Mouse (Mus musculus): ENCODE measurements around the gene Kctd6.
"Not testable (repeated sequence)": the region's sequence is repeated elsewhere in the genome, so short reads cannot be mapped to it uniquely, and the experiment has no call there.

Kctd6 gene

GRCm38 (mm10) chr14:8250141-8250871, 36.4 kb downstream of the Kctd6 start:
- DNase-seq (ENCODE audit: low read depth), result no peak

DNA sequence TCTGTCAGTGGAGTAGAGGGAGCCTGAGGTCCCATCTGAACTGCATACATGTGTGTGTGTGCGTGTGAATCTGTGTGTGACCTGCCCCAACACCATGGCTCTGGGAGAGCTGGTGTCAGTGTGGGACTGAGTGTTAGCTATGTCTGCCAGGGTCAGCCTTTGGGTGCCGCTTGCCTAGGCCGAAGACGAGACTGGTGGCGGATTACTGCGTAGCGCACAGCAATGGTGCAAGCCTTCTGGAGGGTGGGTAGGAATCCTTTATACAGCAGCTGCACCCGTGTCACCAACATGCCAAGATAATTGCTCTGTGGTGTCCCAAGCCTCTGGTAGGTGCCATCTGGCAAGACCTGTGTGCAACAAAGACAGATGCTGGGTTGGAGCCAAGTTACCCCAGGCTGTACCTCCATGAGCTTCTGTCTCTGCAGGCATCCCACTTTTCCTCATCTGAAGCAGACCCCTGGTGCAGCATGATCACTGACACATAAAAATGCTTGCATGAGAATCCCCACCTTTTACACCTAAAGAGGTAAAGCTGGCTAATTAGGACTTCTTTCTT, 37.5 kb downstream of the Kctd6 start:
- no peak for DNase-seq (ENCODE audit: low read depth)

DNA sequence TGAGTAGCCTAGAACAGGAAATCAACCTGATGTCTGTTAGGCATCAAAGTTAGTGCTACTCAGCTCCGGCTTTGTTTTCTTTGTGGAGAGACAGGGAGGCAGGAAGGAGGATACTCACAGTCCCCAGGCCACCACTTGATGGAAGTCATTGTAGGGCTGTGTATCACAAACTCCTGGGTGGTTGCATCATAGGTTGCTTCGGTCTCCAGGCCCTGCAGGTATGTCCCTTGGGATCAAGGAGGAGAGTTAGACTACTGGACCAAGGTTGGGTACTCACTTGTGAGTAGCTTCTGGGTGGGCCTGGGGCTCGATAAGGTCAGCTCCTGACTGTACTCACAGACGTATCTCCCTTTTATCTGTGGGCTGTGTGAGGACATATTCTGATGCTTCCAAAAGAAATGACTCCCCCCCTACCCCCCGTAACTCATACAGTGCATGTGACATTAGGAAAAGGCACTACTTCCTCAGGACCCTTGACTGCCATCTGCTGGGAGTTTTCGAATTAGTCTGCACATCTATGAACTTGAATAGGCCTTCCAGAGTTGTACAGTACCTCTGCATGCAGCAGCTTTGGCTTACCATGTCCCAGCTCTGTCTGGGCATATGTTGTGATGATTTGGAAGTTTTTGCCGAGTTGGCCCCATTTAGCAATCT, 41.3 kb downstream of the Kctd6 start:
- DNase-seq (ENCODE audit: low read depth), result peak; percentile 77

GRCm38 (mm10) chr14:8256072-8256471, 42.1 kb downstream of the Kctd6 start:
- DNase-seq (ENCODE audit: low read depth), result no peak

GRCm38 (mm10) chr14:8256881-8257280, 42.9 kb downstream of the Kctd6 start:
- no peak for DNase-seq (ENCODE audit: low read depth)

DNA sequence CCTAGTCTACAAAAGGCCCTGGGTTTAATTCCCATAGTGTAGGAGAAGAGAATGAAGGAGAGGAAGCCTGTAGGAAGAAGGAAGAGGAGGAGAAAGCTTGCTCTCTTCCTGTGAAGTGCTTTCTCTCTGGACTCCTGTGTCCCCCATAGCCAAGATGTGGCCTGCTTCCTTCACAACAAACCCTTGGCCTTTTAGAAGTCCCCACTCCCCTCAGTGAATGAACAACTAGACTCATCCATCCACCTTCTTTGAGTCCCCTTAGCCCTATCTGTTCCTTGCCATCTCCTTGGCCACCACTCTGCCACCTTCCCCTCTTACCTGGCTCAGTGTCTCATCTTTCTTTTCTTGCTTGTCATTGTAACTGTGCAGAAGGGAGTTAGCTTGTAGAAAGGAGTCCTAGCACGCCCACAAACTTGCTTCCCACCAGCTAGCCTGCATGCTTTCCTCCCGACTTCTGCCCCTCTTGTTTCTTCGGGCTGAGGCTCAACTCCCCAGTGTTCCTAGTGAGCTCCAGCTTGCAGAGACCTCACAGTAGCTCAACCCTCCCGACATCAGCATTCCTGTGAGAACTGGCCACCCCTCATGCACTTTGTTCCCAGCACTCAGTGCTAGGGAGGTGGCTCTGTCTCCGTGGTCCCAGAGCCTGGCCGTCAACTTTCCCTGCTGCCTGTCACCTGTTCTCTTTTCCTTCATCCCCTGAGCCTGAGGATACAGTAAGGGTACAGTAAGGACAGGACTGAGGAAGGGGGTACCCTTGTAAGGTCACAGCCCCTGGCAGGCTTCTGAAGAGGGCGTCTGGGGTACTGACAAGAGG, 43.8 kb downstream of the Kctd6 start:
- DNase-seq (ENCODE audit: low read depth), result no peak

GRCm38 (mm10) chr14:8258335-8258627, 44.3 kb downstream of the Kctd6 start:
- DNase-seq (ENCODE audit: low read depth), result peak; percentile 16

GRCm38 (mm10) chr14:8258752-8259151, 44.8 kb downstream of the Kctd6 start:
- DNase-seq (ENCODE audit: low read depth), result no peak

- no peak for DNase-seq (ENCODE audit: low read depth)
These were observed 45.2 kb downstream of the Kctd6 start, which contains the start of gene Acox2 for GRCm38 (mm10) chr14:8259166-8259565. TSS of gene Acox2 (minus strand) at chr14:8259353.

DNA sequence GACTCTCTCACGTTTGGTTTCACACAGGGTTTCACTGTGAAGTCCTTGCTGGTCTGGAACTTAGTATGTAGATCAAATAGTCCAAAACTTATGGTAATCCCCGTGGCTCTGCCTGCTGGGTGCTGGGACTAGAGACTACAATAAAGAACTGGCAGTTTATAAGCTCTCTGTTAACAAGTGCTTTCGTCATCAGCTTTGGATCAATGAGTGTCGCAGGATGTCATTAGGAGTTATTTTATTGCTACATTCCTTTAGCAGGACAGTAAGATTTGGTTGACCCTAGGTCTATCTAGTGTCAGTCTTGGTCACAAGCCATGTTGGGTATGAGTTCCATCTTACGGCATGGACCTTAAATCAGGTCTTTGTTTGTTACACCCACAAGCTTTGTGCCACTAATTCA, 46.3 kb downstream of the Kctd6 start:
- DNase-seq (ENCODE audit: low read depth), result no peak

DNA sequence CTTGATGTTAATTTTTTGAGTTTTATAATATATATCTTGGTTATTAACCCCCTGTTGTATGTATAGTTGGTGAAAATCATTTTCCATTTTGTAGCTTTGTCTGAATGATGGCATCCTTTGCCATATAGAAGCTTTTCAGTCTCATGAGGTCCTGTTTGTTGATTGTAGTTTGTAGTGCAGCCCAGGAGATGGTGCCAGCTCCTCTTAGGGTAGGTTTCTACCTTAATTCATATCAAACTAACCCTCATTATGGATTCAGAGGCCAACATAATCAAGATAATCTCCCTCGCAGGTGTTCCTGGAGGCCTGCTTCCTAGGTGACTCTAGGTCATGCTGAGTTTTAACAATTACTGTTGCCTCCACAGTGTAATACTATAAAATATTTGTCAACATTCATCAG, 48.3 kb downstream of the Kctd6 start:
- DNase-seq (ENCODE audit: low read depth), result no peak

DNA sequence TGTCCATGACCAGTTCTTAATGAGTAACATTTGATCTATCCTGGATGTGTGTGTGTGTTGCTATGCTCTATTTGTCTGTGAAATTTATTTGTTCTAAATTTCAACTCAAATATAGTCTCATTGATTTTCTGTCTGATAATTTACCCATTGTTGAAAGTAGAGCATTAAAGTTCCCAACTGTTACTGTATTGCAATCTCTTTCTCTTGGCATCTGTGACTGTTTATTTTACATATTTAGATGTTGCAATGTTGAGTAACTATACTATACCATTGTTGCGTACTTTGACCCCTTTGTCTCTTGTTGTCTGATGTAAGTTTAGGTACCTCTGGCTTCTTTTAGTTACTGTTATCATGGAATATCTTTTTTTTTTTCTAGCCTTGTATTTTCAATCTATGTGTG, 50.4 kb downstream of the Kctd6 start:
- no peak for DNase-seq (ENCODE audit: low read depth)

DNA sequence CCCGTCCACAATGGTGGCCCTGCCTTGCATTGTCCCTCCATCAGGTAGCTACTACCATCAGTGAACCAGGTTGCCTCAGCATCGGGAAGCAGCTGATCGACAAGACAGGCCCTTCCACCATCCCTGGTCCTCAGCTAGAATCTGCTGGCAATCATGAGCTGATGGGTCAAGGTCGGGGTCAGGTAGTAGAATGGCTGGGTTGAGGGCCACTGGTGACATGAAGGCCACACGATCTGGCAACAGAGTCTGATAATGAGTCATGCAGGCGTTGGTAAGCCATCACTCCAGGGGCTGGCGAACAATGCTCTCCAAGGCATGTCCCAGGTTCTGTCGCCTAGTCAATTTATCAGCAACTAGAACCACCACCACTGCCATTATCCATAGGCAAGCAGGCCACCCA, 57.3 kb downstream of the Kctd6 start:
- DNase-seq (ENCODE audit: low read depth), result not testable (repeated sequence)

All from NIH3T3 (cell line).